Mouse (Mus musculus) embryo, embryonic 11 days (tissue): ENCODE data around the gene Slc9a4.
"Not testable (repeated sequence)": the region's sequence is repeated elsewhere in the genome, so short reads cannot be mapped to it uniquely, and the experiment has no call there.

Experiments
- DNase-seq: peaks from one replicate; pipeline ENCODE4 v3.0.0-alpha.2; 2015

The Slc9a4 gene

DNA sequence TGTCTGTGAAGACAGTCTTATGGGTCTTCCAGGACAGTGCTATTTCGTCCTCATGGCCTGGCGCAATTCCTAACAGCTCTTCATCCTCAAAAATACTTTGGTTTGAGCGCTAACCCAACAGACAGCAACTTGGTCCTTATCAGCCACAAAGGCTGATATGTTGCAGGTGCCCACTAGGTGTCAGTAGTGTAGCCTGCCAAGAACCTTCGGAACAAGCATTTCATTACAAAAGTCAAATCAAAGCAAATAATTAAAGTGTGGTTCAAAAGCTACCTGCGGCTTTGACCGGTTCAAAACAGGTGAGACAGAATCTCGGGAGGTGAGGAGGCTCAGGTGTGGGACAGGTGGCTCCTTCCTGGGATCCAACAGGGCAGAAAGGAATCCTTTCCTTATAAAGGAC is at the start of gene Slc9a4:
Gene Slc9a4, plus strand, starts transcription at position 298 of the 400 bp plus-strand sequence.
- peak; percentile 60 for DNase-seq

DNA sequence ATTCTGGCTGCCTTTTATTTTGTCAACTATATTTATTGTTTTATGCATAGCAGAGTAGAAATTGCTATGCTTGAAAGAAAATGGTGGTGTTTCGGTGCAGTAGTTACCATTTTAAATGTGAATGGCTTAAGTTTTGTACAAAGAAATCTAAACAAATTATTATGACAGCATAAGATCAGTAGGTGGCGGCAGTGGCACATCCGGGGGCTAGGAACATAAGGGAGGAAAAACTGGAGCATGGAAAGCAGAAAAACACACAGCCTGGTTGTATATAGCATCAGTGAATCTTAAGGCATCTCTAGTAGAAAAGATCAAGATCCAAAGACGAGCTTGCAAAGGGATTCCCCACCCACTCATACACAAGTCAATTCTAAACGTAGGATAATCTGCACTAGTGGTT is 42.3 kb upstream of the Slc9a4 start:
- DNase-seq: no peak

DNA sequence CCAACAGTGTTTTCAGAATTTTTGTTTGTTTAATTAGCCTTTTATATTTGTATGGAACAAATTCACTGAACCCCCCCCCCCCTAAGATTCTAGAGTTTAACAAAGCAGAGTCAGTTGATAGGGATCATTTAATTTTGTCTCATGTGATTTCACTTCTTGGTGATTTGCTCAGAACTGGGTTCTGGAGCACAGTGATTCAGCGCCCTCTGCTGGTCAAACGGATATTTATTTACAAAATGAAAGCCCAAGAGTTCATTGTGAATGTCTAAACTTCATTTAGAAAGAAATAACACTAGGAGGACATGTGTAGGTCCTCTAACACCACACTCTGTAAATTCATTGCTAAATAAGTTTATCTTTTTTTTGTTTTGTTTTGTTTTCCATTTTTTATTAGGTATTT is 35.2 kb upstream of the Slc9a4 start:
- DNase-seq: peak; percentile 83

DNA sequence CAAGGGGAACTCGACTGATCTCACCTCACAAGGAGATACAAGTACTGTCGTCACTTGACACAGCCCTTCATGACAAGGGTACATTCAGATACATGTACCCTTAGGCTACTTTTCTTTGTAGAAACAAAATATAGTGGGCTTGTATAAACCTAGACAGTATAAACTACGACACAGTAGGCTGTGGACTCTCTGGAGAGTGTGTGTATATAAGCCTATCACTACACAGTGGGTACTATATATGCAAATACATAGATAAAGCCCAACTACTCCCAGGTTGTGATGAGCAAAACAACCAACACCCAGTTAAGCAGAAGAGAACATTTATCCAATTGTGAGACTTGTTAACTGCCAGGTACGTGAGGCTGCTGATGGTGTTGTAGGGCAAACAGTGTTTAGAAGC is 33.2 kb upstream of the Slc9a4 start:
- no peak for DNase-seq

DNA sequence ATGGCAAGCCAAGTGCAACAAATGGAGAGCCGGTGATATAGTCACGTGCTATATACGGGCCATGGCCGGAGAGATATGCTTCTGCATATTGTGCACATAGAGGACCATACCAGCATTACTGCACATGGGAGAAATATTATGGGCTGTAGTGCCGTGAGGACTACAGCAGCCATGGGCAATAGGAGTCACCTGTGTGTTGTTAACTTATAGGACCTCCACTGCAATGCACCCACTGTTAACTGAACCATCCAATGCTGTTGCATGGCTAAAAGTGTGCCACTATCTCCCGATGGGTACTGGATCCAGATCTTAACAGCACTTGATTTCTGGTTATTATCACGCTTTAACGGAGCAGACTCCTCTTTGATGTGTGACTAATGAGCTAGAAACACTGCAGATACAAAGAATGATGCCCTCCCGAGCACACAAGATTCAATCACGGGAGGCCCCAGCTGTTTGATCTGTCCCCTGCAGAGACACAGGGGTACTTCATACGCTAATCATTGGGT is 32.8 kb upstream of the Slc9a4 start:
- DNase-seq: no peak

DNA sequence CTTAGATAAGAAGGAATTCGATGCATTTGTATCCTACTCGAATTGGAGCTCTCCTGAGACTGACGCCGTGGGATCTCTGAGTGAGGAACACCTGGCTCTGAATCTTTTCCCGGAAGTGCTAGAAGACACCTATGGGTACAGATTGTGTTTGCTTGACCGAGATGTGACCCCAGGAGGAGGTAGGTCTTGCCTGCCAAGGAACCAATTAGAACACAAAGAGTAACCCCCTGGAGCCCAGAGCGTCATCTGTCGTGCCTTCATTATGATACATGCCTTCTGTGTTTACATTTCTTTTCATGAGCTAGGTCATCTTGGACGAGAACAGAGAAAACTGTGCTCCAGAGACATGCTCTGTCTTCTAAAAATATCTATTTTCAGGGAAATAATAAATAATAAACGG is 32.1 kb upstream of the Slc9a4 start:
- DNase-seq: peak; percentile 8

DNA sequence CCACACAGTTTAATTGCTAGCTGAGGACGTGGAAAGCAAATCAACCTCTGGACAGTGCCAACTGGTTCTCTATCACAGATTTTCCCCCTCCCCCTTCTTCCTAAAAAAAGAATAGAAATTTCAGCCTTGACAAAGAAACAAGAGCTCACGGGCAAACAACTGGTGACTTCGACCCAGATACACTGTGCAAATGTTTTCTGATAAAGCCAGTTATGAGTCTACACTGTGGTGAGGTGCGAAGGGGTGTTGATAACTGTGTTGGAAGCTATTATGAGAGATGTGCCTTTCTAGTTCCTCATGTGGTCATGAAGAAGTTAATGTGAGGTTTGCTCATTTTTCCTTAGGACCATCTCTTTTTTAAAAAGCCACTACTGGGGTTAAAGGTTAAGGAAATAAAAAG is 10.5 kb upstream of the Slc9a4 start:
- DNase-seq: no peak

DNA sequence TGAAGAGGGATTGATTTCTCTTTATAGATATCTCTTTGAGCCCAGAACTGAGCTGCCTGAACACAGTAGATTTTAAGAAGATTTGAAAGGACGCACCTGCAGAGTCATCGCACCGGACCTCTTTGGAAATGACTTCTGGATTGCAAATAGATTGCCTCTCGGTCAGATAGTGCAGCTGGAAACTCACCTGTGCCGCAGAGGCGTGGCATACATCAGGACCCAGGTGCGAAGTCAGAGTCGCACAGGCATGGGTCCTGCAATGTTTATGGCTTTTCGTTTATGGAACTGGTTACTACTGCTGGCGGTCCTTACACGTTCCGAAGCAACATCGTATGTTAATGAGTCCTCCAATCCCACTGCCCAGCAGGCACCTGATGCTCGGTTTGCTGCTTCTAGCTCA is 388 bp downstream of the Slc9a4 start:
- DNase-seq: no peak

DNA sequence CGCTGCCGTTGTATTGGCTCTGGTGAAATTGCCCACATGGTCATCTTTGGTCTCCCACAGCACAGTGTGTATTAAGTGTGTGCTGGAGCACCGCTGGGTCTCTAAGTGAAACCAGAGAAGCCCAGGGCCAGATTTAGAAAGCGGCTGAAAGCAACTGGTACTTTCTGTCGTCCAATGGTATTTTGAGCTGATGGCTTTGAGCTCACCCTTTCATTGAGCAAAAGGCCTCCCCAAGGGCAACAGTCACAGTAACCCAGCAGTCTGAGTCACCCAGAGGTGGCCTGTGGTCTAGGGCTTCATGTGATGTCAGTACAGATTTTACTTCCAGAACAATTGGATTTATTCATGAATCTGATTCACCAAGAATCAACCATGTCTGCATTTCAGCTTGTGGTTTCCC is 6.9 kb downstream of the Slc9a4 start:
- no peak for DNase-seq

DNA sequence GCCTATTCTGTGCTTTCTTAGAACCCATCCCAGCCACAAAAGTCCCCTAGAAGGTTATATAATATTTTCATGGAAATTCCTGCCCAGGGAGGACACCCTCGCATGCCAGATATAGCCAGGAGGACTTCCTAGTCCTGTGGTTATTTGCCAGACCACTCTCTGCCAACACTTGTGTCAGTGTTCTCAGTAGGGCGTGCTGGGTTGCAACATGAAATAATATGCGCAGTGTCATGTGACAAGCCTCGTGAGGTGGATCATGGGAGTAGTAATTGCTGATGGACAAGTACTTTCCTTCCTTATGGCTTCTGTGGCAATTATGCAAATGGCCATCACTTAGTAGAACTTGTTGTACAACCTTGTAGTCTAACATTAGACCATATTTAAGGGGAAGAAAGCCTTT is 11.1 kb downstream of the Slc9a4 start:
- no peak for DNase-seq

DNA sequence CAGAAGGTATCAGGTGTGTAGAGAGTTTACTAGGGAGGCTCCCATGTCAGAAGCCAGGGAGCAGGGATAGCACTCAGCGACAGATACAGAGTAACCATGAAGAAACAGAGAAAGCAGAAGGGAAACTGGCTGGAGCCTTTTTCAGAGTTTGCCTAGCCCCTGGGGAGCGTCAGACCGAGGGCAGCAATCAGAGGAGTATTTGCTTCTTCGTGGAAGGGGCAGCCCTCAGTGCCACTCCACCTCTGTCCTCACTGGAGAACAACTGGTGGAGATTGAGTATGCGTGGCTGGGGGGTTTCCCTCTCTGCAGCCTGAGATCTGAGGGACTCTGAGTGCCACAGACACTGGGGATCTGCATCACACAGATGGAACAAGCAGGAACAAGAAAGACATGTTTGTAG is 17.9 kb downstream of the Slc9a4 start:
- no peak for DNase-seq

DNA sequence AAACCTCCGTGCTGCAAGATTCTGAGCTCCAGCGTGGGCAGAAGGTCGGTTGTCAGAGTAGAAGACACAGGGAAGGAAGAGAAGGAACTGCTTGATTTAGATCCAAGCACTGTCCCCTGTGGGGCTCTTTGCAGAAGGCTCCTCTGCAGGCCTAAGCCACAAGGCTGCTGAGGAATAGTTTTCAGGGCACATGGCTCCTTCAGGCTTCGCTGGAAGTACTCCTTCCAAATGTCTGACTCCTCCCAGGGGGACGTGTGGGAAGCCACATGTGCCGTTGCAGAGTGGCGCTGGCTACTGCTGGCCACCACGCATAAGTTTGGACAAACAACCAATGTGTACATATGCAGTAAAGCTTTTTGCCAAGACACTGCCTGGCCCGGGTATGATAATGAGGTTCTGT is 19.8 kb downstream of the Slc9a4 start:
- not testable (repeated sequence) for DNase-seq

DNA sequence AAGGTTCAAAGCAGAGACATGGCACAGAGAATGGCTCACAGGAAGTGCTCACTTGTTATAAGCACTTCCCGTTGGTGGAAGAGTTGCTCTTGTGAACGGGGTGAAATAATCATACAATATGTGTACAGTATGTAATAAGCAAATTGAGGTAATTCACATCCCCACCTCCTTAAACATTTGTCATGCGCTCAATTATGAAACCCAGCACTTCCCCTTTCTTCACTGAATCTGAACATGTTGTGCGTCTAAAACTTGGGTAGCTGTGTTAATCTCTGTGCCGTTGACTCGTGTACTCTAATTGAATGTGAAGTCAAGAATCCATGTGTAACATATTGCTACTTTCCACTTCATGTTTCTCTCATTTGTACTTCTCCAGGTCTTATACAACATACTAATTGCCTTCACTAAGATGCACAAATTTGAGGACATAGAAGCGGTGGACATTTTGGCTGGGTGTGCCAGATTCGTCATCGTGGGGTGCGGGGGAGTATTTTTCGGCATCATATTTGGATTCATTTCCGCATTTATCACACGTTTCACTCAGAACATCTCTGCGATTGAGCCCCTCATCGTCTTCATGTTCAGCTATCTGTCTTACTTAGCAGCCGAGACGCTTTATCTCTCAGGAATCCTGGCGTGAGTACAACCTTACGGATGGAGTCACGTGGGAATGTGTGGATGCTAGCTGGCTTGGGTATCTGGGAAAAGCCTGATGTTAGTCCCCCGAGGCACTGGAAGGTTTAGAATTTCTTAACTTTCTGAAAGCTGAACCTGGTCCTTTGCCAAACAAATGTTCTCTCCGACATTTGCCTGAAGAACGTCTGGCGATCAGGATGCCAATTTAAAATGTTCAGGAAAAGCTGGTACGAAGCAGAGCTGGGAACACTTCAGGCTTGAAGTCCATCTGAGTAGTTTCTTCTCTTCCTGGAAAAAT is 20.8 kb downstream of the Slc9a4 start:
- no peak for DNase-seq

DNA sequence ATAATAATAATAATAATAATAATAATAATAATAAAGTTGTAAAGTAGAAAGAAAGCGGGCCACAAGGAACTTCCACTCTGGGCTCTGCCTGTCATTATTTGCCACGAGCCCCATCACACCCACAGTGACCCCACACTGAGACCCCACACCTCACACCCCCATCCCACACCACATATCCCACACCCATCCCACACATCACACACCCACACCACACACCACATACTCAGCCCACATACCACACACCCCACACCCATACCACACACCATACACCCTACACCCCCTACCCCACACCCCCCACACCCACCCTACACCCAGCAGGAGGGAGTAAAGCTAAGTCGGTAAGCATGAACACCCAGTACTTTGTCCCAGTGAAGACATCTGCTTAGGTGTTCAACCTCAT is 21.6 kb downstream of the Slc9a4 start:
- DNase-seq: no peak

DNA sequence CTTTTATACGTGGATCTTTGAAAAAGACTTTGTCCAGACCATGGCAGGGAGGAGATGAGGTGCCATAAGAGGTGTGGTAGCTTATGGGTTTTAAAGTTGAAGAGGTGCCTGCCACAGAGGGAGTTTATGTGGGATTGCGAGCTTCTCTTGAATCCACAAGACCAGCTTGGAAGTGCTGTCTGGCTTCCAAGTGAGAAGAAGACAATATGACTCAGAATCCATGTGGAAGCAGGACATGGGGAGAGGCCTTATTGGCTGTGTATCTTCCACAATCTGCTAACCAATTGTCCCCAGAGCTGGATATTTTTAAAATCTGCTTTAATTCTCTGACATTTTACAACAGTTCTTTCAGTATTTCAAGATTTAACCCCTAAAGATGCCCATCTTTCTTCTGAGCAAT is 33.3 kb downstream of the Slc9a4 start:
- no peak for DNase-seq

DNA sequence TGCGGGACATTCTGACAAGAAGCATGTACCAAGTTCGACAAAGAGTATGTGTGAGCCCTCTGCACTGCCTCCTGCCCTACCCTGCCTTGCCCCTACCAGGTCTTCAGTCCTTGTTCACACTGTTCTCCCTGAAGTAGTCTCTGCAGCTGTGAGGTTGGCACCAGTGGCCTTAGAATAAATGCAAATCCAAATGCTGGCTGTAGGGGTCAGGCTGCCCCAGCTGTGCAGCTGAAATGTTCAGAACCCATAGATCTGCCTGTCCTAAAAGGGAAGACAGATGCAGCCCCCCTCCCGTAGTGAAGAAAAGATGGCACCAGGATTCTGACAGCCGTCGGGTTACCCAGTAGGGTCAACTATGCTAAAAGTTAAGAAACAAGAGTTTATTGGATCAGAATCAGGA is 39.2 kb downstream of the Slc9a4 start:
- peak; percentile 26 for DNase-seq

DNA sequence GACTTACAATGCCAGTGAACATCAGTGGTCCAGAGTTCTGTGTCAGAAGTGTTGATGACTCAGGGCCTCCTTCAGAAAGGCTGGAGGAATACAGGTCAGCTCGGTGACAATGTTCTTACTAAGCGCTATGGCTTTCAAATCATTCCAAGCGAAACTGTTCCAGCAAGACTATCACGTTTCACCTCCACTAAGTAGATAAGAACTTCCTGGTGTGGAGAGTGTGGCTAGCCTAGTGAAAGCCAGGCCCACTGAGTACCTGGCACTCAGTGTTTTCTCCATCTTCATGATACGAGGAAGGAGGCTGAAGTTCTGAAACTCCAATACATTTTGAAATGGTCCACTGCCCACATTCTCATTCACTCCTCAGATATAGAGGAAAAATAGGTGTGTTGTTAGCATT is 40.0 kb downstream of the Slc9a4 start:
- DNase-seq: no peak

DNA sequence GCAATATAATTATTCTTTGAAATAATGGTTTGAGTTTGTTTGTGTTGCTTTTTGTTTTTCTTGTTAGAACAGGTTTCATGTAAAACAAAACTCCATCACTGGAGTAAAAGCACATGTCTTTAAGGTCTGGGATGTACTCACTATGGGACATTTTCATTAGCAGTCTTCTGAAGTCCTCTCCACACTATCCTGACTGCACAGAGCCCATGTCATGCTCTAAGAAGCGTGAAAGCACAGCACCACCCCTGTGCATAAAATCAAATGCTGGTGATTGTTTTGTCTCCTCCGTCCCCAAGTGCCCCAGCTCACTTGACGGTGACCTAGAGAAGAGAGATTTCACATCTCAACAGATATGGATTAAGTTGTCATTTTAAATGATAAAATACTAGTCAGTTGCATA is 45.1 kb downstream of the Slc9a4 start:
- peak; percentile 5 for DNase-seq

DNA sequence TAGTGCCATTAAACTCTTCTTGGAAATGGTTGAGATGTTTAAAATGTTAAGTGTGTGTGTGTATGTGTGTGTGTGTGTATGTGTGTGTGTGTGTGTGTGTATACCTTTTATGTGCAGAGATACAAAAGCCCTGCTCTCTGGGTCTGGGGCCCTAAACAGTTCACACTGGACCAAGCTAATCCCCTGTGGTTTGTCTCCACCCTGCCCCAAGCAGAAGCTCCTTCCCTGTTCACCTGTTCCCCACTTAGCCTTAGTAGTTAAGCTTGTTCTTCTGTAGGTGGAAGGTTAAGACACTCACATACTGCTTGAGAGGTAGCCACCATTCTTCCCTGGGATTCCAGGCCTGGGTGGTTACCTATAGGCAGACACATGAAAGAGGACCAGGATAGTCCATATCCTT is 47.1 kb downstream of the Slc9a4 start:
- no peak for DNase-seq

DNA sequence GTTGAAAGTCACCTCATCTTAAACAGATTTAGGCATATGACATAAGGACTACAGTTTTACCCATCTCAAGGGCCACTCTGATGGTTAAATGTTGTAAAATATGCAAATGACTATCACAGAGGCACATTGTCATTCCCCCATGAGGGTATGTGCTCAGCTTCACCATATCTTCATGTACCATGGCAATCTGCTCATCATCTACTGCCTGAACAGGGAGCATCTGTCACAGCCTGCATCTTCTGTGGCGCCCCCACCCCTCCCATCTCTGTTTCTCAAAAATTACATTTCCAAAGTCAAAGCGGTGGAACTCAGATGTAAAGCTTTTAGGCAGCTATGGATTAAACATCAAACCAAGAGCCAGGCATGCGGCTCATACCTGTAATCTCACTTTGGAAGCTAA is 48.6 kb downstream of the Slc9a4 start:
- no peak for DNase-seq

DNA sequence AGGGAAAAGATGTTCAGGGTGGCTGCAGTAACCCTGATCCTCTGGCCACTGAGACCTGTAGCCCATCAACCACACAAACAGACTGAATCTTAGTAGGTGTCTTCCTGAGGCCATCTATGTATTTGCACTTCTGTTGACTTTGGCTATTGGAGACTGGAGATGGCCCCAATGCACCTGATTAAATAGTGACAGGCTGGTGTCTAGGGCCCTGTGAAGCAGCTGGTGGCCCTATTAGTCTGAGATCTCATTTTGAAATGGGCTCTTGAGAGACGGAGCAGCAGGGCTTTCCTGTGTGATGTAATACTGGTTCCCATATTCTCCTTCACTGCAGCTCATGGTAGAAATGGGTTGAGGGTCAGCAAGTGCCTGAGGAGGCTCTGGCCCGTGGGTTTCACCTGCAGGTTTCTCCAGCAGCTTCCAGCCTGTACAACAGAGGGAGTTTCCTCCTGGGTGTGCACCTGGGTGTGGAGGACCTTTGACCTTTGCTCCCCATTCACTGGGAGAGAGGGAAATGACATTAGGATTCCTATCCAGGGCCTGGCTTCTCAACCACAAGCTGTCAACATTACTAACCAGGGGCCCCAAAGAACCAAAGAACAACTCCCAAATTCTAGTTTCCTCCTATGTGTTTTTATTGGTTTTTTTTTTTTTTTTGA is 52.7 kb downstream of the Slc9a4 start:
- DNase-seq: no peak

DNA sequence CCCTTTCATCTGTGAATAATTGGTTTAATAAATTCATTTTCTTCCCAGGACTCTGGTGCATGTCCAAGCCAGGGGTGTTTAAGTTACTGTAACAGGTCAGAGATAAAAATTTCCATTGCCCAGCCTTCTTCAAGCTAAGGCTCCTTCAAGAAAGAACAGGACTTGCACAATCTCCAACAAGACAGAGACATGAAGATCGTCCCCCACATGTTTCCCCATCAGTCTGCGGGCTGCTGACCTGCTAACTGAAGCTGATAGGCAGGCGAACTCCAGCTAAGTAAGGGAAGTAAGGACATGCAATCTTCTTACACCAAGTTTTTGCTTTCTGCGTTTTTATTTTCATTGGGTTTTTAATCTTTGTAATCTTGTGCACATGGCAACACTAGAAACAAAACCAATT is 54.7 kb downstream of the Slc9a4 start:
- no peak for DNase-seq

DNA sequence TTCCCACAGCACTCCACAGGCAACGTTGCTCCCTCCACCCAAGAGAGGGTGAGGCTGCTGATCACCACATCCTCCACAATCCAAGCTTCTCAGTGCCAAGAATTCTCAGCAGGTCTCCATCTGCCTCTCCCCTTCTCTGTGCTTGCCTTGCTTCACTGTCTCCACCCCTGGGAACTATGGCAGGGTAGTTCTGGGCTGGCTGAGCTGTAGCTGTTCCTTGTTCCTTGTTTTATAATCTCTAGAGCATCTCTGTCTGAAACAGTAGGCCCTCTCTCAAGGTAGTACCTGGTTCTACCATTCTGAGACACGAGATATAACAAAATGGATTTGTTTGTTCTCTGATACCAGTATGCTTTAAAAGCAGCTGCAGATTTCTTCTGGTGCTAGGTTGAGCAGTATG is 68.4 kb downstream of the Slc9a4 start:
- no peak for DNase-seq

DNA sequence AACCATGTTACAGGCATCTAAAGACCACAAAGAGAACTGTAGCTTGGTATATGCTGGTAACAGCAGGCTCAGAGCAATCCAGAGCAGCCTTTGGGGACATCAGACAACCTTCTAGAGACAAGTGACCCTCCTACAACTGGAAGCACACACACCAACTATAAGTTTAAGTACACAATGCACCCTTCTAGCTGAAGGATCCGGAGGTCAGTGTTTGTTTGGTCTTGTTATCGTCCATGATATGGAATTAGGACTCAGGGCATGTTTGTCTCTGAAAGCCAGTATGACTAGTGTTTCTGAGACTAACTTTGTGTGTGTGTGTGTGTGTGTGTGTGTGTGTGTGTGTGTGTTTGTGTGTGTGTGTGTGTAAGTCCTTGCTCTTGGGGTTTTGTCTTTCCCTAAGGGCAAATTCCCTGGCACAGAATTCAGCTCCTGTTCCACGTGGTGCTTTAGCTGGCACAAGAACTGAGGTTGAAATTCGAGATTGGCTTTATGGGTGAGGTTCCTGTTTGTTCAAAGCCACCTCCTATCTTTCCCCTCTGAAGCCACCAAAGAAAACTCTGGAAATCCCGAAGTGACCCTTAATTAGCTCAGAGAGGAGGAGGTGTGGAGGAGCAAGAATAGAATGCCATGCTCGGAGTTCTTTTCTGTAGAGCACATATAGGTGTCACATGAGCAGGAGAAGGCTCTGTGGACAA is 71.1 kb downstream of the Slc9a4 start:
- DNase-seq: no peak
